Mouse (Mus musculus) left cerebral cortex, postnatal 25 days (tissue): Measurements from ENCODE around the gene Foxo6. TPM values are rescaled to one million over a fixed set of nuclear protein-coding genes. Genes with fewer than 3 reads are reported as not detected.

Experiments
- DNase-seq, 2 experiments: peaks; one replicate each; pipeline ENCODE4 v3.0.0; 2022; ENCODE audit warnings: low spot score in 2 of 2, mixed read lengths in 1 of 2
- intact Hi-C: fragments of 180-260 bp; cut with DNase I; formaldehyde crosslinking; loops from one replicate; pipeline ENCODE4 v1.15.1; 2025
- total RNA-seq, 2 experiments: library from RNA; stranded (reverse); gene quantifications; 2 replicates each; pipeline ENCODE4 v1.2.3; 2021

Gene Foxo6
- total RNA-seq, 2 experiments from 2014 or later, result 11.3 to 16.6 TPM

DNA sequence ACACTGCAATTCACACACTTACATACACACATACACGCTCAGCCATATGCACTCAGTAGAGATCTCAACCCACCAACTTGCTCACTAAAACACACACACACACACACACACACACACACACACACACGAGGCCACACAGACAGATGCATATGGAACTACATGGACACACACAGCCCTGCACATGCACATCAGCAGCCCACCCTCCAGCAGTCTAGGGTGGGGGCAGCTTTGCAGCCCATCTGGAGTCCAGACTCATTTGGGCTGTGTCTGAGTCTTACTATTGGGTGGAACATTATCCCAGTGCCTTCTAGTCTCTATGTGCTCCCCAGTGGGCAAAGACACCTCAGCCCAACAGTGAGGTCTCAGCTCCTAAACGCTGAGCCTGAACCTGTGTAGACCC lies 23.0 kb downstream of the Foxo6 start:
- no peak for DNase-seq
- intact Hi-C loops, result no loop called here

DNA sequence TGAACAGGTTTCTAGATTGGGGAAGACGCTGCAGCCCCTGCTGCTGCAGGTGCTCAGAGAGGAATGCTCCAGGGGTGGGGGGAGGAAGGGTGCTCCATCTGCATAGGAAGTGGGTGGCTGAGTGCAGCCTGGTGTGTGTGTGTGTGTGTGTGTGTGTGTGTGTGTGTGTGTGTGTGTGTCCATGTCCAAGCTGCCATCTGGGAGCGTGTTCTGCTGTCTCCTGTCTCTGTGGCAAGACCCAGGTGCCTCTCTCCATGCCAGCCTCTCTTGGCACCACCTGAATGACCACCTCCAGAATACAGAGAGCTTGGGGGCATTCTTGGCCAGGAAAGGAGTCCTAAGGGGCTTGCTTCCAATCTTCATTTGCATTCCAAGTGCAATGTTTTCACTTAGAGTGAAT lies 24.4 kb downstream of the Foxo6 start:
- intact Hi-C loops, result no loop called here
- DNase-seq, result peak in 1 of 2 experiments; percentile 60

DNA sequence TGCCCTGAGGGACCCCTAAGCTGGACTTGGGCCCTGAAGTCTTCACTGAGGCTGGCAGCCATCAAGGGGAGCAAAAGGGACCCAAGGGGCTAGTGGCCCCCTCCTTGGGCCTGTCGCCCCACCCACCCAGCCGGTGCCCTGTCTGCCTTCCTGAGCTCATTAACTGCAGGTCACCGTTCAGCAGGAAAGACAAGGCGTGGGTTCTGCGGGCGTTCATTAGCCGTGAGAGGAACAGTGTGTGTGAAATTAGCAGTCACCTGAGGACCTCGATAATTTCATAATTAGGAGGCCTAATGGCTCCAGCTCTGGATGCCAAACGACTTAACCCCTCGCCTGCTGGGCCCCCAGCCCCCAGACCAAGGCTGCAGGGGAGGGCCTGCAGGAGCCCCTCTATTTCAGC lies 24.9 kb downstream of the Foxo6 start:
- intact Hi-C loops, result no loop called here
- no peak for DNase-seq

DNA sequence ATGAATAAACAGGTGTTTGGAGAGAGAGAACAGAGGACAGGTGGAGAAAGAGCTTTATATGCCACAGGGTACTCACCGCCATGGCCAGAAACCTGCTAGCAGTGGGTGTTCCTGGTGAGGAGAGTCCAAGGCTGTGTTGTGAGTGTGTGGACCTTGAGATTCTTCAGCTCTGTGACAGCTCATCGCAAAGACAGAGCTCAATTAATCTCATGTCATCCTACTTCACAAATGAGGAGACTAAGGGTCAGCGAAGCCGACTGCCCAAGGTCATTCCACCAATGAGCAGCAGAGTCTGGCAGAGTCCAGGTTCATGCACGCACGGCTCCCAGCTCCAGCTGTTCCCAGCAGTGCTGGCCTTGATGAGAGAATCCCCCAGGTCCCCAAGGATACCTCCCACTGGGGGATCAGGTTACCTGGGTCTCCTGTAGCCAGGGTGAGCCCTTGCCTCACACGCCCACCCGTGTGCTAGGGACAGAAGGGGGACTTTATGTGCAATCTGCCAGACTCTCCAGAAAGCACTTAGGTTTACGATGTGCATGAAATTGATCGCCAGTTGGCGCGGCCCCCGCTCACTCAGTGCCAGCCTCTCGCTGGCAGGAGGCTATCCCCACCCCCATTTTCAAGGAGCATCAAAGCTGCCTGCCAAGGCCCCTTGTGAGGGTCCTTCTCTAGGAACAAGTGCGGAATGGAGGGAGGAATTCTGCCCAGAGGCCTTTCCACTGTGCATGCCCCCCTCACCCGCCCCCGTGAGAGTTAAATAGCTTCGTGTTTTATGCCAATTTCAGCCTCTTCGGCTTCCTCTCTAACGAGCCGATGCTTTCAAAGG lies 27.6 kb downstream of the Foxo6 start:
- intact Hi-C loops, result no loop called here
- DNase-seq, result peak; percentile 71 to 73

DNA sequence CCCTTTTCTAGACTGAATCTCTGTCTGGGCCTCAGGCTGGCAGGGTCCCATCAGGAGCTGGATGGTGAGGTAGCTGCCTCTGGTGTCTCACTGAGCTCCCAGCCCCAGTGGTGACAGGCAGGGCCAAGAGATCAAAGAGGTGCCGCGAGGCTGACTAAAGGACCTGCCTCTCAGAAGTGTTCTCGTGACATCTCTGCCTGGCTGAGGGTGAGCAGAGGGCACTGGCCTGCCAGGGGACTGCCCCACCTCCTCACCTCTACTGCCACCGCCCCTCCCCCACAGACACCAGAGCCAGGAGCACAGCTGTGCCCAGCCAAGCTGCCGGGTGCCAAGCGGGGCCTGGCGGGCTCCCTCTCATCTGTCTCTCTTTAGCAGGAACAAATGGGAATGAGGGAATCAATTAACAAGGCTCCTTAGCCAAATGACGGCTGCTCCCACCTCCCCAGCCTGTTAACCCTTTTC lies 38.3 kb downstream of the Foxo6 start:
- intact Hi-C loops, result no loop called here
- peak; percentile 56 to 68 for DNase-seq

DNA sequence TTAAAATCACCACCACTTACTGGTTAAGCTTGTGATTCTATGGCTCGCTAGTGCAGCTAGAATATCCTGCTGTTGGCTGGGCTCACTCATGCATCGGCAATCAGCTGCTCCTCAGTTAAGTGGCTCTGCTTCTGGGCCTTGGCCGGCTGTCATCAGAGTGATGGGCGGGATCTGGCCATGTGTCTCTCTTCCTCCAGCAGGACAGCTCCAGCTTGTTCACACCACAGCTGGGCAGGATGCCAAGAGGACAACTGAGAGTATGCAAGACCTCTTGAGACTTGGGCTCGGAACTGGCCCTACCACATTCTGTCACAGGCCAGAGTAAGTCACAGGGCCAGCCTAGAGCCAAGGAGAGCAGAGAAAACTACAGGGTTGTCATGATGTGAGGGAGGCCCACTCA lies 39.7 kb downstream of the Foxo6 start:
- no peak for DNase-seq
- intact Hi-C loops, result no loop called here

DNA sequence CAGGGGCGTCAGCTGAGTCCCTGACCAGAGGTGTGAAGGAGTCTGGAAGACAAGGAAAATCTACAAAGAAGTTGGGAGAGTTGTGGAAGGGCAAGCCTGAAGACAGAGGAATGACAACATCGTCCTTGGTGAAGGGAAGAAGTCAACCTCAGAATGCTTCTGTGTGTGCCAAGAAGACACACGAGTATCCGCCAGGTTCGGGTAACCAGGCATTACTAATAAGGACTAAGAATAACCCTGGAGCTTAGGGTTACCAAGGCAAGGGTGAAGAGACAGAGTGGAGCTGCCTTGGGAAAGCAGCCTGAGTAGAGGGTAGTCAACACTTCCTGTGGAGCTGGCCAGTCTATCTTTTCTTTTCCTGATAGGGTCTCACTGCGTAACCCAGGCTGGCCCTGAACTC lies 41.1 kb downstream of the Foxo6 start:
- intact Hi-C loops, result no loop called here
- no peak for DNase-seq

DNA sequence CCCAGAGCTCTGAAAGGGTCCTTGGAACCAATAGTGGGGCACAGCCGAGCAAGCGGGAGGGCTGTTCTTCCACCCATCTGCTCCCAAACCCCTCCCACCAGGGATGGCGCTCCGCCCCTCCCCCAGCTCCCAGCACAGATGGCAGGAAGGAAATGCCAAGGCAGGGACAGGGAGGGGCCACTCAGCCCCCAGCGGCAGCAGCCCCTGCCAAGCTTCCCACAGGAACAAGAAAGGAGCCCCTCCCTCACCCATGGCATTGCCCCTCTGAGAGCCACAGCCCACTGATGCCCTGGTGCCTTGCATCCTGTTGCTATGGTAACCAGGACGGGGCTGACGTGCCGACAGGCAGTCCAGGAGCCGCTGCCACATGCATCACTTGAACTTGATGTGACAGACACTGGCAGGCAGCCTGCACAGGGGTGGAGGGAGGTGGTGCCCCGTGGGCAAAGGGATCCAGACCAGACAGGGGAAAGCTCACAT lies 44.3 kb downstream of the Foxo6 start:
- intact Hi-C loops, result loop anchor here (5.0 kb wide), 1 partner anchor 44 kb away; the partner anchor contains the start of gene Foxo6

DNA sequence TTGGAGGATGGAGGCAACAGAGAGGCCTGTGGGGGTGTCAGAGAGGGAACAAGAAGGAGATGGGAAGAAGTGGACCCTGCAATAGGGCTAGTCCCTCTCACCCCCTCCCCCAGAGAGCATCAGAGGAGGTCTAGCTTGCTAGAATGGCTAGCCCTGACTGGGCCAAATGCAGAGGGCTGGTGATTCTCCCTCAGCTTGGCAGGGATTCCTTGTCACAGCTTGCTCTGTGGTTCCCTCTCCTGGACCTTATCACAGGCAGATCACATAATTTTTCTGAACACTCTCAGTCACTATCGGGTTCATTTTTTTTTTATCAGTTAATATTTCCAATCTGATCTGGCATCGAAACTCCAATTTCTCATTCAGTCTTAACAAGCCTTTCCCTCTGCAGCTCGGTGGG lies 46.0 kb downstream of the Foxo6 start:
- intact Hi-C loops, result loop anchor here (5.0 kb wide), 1 partner anchor 46 kb away; the partner anchor contains the start of gene Foxo6
- DNase-seq, result no peak

More for the DNA sequence above, 44.3 kb downstream of the Foxo6 start:
- DNase-seq, result peak; percentile 72 to 82

DNA sequence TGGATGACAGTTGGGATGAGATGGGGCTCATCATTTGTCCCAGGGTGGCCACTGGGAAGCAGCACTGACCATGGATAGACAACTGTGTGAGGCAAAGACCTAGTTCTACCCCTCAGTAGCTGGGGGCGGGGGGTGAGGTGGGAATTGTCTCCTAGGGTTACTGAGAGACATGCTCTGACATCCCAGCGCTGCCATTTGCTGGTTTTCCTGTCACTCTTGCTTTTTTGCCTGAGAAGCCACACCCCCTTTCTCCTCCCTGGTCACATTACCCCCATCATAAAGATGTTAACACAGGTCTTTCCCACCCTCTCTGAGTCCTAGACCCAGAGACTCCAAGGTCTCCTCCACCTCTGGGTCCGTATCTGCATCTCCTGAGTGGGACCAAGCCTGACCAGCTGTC lies 47.7 kb downstream of the Foxo6 start:
- intact Hi-C loops, result no loop called here
- DNase-seq, result no peak

DNA sequence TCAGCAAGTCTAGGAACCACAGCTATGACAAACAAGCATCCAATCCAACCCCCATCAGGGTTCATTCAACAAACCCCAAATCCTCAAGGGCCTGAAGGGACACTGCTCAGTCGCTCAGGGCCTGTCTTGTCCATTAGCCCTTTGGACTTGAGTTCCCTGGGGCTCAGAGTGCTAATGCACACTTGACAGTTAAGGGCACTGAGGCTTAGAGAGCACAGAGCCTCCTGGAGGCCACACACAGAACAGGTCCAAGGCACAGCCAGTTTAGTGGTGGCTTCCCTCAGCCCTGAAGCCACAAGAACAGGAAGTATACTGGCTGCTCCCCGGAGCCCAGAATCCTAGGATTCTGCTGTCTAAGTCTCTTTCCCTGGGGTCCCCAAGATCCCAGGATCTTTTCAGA lies 53.9 kb downstream of the Foxo6 start:
- DNase-seq, result no peak
- intact Hi-C loops, result no loop called here

DNA sequence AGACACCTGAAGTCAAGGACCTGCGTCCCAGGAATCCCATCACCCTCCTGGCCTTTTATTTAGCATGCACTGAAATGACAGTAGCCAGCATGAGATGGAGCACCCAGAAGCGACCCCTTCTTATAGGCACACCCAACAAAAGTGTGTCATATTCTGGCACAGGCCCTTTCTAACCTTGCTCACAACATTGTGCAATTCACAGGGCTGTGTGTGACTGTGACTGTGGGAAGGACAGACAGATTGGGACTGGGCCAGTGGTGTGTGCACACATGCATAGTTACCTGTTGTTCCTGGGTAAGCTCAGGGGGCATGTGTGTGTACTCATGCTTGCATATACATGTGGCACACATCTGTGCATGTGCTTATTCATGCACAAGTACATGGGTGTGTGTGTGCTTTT lies 54.6 kb downstream of the Foxo6 start:
- DNase-seq, result no peak
- intact Hi-C loops, result no loop called here

DNA sequence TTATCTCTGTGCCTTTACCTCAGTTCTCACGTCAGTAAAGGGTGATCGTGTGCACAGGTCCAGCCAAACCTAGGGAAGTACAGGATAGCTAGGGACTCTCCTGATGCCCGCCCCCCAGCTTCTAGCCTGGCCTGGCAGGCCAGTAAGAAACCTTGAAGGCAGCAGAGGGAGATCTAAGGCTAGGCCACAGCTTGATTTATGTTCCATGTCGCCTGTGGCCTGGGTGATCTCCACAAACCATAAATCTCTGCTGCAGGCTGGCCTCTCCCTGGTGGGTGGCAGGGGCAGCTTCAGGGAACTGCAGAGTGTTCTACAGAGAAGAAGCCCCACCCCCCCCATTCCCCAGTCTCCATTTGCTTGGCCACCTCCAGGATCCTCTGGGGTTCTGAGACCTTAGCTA lies 55.2 kb downstream of the Foxo6 start:
- intact Hi-C loops, result no loop called here
- no peak for DNase-seq

DNA sequence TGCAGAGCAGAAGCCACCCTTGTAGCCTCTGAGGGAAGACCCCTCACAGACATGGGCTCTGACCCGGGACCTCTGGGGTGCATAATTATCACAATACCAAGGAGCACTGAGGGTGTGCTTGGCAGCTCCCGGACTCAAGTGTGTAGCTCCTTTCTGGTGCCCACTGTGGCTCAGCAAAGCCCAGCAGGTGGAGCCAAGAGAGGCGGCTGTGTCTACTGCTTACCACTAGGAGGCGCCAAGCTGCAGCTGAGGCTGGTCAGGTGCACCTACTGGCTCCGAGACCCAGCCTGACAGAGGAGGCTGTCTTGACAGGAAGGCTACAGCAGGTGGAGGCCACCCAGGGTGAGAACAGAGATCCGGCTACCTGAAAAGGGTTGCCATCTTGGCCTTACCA lies 56.9 kb downstream of the Foxo6 start:
- DNase-seq, result peak; percentile 70 to 76
- intact Hi-C loops, result no loop called here

DNA sequence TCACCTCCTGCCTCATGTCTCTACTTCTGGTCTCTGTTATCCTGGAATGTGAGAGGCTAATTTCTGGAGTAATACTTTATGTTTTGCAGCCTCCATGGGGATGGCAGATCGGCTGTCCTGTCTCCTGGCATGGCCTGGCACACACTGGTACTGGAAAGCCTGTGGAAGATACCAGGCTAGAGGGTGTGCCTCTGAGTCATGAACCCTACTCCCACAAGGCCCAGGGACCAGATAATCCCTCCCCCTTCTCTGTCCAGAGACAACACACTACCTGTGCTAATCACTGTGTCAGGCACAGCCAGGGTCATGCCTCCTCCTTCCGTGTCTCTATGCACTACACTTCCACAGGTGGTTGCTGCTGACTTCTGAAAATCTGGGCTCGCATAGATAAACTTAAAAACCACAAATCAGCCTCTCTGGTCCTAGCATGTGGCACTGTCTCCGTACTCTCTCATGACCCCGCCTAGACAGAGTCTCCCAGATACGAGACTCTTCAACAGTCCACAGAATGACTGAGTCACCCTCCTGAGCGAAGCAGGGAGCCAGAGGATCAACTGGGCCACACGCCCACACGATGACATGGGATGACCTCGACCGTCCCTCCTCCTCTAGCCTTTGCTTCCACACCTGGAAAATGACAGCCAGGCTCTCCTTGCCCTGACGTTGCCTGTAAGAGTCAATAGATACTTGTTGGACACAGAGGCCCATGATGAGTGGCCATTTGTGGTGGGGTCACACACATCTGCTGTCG lies 57.5 kb downstream of the Foxo6 start:
- DNase-seq, result no peak
- intact Hi-C loops, result loop anchor here (5.0 to 10.0 kb wide), 2 partner anchors 58 to 315 kb away; partner anchors contain the start of gene Foxo6

DNA sequence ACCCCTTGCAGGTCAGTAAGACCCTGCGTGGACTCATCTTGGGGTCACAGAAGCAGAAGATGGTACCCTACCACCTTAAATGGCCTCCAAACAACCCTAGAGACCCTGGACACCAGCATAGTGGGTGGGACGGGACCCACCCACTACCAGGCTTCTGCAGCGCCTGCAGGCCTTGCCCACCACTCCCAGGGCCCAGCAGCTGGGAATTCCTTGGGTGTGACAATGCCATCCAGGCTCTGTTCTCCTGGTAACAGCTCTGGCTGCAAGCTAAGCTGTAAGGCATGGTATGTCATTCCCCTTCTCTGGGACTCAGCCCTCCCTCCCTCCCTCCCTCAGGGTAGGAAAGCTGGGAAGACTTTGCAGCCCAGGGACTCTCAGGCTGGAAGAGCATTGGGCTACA lies 58.5 kb downstream of the Foxo6 start:
- intact Hi-C loops, result loop anchor here (5.0 to 10.0 kb wide), 2 partner anchors 59 to 316 kb away; partner anchors contain the start of gene Foxo6
- no peak for DNase-seq

DNA sequence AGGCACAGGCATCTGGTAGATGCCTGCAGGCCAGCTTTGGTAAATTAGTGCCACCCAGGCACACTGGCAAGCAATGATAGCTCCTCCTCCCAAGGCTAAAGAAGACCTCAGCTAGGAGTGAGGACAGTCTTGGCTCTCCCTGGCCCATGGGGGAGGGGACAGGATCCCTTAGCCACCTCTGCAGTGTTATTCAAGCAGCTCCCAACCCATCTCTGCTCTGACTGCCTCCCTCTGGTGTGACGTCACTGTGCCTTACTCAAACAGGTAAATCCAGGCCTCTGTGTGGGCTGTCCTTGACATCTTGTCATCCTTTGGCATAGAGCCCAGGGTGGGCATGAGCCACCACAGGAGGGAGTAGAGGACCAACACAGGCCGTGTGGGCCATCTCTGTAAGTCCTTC lies 59.9 kb downstream of the Foxo6 start:
- DNase-seq, result no peak
- intact Hi-C loops, result loop anchor here (5.0 to 10.0 kb wide), 2 partner anchors 60 to 318 kb away; partner anchors contain the start of gene Foxo6

DNA sequence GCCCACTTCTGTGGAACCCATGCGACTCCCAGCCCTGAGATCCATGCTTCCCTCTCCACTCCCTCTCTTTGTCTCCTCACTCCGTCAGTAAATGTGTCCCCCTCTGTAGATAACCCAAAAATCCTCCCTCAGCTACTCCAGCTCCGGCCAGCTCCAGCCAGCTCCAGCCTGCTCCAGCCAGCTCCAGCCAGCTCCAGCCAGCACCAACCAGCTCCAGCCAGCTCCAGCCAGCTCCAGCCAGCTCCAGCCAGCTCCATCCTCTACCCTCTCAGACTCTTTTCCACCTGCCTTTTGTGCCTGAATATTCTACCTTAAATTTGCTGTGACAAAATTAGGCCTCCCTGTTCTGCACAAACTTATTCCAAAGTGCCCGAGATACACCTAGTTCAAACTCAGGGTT lies 60.5 kb downstream of the Foxo6 start:
- no peak for DNase-seq
- intact Hi-C loops, result loop anchor here (5.0 to 10.0 kb wide), 2 partner anchors 61 to 318 kb away; partner anchors contain the start of gene Foxo6

DNA sequence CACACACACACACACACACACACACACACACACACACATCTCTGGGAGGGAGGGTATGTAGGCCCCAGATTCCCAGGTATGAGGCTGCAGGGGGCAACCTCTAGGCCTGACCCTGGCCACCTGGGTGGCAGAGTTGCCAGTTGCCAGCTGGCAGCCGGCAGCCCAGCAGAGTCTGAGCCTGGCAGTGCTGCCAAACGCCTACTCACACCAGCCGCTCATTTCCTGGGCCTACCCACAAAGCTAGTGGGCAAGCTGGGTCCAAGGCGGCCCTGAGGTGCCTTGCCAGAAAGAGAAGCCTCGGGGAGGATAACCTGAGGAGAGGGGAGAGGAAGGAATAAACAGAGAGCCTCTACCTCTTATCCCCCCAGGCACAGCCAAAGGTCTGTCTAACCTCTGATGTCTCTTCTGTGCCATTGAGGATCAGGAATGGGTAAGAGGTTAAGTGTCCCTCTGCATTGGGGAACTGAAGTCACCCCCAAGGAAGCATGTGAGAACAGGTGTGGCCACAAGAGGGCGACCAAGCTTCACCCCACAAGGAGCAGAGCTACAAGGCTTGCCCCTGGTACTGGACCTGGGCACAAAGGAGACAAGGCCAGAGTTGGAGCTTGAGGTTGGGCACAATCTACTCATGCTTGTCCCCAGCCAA lies 61.9 kb downstream of the Foxo6 start:
- peak; percentile 70 to 77 for DNase-seq
- intact Hi-C loops, result loop anchor here (1.0 to 10.0 kb wide), 4 partner anchors 62 to 320 kb away; partner anchors contain the start of gene Foxo6

DNA sequence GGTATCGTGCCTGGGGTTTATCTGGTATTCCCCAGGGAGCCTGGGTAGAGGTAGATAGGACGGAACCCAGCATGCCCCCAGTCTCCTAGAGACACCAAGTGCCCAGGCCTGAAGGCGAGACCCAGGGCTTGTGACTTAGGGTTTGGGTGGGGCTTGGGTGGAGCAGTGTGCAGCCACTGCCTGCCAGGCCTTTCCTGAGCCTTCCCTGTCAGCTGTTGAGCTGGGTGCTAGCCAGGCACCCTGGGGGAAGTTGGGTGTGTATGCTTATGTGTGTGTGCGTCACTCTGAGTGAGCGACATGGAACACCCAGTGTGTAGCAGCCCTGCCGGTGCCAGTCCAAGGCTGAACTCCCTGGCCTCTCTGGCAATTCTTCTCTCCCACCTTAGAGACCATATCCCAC lies 63.3 kb downstream of the Foxo6 start:
- intact Hi-C loops, result loop anchor here (2.0 to 10.0 kb wide), 2 partner anchors 99 to 321 kb away; no protein-coding TSS in a partner anchor
- DNase-seq, result peak in 1 of 2 experiments; percentile 59
